Mouse (Mus musculus) MN1 (cell line): ENCODE measurements around the gene Srxn1.

Experiments
- DNase-seq: peaks from one replicate; pipeline ENCODE4 v3.0.0-alpha.2; 2016; ENCODE audit warnings: low spot score

Srxn1 gene

DNA sequence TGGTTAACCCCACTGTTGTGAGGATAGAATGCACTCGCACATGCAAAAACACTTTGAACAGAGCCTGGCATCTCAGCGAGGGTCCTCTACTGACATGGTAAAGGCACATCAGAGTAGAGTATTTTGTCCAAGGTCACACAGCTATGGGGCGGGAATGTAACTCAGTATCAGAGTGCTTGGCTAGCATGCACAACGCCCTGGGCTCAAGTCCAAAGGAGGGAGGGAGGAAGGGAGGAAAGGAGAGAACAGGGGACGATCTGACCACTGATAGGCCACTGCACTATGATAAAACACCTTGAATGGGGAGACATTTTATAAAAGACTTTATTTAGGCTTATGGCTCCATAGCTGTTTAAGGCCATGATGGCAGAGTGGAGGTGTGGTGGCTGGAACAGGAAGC is 15.7 kb upstream of the Srxn1 start:
- no peak for DNase-seq

DNA sequence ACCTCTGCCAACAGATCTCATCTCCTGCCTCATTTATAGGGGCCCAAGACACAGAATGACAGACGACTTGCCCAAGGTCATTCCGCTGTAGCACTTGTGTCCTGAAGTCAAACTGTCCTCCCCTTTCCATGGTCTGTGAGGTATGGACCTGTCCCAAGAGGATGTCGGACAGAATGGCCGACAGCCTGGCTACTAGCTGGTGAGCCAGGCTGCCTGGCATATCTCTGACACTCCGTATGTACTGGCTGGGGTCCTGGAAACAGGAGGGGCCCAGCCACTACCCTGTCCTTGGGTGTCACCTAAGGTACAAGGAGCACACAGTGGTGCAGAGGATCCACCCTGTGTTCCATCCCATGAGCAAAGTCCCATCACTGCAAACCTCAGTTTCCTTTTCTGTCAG is 14.8 kb upstream of the Srxn1 start:
- DNase-seq: no peak

DNA sequence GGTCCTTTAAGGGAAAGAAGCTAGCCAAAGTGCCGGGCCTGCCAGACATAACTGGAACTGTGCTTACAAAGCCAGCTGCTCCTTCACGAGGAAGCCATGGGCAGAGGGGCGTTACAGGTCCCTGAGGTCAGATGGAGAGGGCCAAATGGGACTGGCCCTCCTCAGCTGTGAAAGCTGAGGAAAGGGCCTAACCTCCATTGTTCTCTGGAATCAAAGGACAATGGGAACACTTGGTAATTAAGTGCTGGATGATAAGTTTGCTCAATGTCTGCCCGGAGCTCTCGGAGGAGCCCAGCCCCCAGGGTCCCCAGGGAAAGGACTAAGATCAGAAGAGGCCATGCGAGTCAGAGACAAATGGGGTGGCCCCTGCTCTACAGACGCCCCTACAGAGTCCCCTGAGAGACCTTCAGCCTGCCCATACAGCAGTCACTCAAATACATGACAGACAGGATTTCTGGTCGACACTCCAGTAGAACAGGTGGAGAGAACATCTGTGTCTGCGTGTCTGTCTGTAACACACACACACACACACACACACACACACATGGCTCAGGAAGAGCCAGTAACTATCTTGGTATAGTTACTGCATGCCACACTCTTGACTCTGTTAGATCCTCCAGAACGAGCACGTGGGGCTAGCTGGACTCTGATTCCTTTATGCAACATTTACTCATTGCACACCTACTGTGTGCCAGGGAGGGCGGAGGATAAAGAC is 13.8 kb upstream of the Srxn1 start:
- no peak for DNase-seq

DNA sequence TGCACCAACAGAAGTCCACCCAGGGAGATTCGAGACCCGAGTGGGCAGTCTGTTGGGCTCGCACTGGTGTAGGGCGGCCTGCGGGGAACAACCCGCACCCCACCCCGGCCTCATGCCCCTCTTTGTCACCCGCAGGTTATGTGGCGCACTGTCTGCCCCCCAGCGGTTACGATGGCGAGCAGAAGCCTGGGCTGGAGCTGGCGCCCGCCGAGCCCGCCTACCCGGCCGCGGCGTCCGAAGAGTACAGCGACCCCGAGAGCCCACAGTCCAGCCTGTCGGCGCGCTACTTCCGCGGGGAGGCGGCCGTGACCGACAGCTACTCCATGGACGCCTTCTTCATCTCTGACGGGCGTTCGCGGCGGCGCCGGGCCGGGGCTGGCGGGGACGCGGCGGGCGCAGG is 12.4 kb upstream of the Srxn1 start:
- no peak for DNase-seq

DNA sequence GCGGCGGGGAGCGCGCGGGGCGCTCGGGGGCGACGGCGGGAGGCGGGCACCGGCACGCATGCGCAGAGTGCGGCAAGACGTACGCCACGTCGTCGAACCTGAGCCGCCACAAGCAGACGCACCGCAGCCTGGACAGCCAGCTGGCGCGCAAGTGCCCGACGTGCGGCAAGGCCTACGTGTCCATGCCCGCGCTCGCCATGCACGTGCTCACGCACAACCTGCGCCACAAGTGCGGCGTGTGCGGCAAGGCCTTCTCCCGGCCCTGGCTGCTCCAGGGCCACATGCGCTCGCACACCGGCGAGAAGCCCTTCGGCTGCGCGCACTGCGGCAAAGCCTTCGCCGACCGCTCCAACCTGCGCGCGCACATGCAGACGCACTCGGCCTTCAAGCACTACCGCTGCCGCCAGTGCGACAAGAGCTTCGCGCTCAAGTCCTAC is 11.9 kb upstream of the Srxn1 start:
- no peak for DNase-seq

DNA sequence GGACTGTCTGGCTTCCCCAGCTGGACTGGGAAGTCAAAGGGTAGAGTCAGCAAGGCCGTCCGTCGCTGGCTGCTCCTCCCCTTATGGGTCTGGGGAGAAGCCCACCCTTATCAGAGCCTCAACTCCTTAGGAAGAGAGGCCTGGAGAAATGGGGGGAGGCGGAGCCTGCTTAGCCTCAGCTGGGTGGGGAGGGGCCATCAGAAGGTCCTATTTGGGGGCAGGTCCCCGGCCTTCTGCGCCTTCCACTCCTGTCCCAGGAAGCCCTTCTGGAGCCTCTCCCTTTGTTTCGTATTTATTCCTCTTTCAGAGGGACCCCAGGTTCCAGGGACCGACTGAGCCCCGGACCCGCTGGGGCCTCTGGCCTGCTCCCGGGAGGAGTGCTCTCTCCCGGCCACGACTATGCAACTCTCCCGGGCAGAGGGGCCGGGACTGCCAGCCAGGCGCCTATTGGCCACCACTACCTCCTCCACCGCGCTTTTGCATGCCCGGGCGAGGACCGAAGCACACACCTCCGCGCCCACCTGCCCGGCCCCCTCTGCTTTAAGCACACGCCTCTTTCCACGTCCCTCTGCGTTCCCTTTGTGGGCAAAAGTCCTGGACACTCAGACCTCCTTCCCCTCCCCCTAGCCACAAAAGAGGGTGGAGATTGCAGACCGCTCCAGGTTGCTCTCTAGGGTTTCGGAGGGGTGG is 10.3 kb upstream of the Srxn1 start:
- DNase-seq: no peak

DNA sequence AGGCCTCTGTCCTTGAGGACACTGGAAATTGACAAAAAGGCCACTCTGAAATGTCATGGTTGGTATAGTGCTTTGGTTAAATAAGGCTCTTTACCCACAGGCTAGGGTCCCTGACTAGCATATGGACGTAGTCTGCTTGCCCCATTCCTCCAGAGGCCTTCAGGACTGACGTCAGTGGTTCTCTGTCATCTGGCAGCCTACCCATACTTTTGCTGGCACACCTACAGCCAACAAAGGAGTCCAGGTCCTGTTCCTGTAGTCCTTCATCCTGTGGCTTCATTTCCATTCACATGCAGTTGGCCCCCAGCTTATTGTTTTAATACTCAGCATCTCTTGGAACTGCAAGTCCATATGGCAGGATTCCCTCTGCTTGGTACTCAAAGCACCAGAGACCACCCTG is 8.4 kb upstream of the Srxn1 start:
- DNase-seq: no peak

DNA sequence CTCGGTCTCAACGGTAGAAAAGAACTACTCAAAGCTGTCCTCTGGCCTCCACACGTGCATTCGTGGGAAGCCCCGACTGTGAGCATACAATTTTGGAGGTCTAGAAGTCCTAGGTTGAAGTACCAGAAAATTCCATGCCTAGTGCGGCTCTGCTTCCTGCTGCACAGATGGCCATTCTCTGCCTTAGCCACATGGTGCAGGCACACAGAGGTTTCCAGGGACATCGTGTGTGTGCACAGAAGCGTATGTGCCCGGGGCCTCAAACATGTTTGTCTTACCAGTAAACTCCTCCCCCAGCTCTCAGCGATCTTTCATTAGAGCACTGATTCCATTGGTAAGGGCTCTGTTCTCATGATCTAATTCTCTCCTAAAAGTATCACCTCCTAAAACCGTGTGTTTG is 7.4 kb upstream of the Srxn1 start:
- no peak for DNase-seq

DNA sequence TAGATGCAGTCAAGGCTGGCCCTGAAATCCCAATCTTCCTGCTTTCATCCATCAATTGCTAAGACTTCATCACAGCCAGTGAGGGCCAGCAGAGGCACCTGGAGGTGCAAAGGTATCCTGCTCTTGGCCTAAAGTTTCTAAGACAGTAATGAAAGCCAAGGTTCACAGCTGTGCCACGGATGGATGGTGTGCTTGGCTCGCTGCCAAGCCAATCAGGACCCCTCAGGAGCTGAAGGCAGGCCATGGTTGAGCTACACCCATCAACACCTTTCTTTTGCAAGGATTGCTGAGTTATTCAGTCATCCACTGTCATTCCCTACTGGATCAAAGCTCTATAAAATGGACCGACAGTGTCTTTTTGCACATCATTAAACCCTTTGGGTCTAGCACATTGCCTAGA is 5.8 kb upstream of the Srxn1 start:
- DNase-seq: no peak

DNA sequence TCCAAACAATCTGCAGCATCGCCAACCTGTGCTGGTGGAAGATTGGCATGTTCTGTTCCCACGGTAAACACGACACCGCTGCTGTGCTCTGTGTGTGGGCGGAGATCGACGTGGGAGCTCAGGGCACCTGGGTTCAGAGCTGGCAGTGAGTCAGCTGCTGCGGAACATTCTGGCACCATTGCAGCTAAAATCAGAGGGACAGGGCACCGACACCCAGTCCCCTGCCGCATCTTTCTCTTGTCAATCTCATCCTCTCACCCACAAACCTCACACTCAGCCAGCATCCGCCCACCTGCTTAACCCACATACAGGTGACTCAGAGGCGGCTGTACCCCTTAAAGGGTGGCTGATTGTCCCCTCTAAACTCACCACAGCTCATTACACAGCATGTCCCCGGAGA is 3.6 kb upstream of the Srxn1 start:
- DNase-seq: peak; percentile 25

DNA sequence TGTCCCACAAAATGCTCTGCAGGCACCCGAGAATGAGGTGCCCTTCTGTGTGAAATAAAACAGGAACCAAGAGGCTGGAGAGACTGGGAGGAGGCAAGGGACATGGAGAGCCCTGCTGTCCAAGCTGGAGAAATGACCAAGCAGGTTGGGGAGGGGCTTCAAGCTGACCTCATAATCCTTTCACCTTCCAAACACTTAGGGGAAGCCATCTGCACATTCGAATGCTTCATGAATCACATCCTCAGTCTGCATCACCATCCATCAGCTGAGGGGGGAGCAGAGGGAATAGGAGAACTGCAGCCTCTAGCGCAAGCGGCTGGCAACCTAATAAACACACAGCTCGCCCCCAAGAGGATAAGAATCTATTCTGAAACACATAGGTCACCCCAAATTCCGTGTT is 2.9 kb upstream of the Srxn1 start:
- DNase-seq: peak; percentile 47

DNA sequence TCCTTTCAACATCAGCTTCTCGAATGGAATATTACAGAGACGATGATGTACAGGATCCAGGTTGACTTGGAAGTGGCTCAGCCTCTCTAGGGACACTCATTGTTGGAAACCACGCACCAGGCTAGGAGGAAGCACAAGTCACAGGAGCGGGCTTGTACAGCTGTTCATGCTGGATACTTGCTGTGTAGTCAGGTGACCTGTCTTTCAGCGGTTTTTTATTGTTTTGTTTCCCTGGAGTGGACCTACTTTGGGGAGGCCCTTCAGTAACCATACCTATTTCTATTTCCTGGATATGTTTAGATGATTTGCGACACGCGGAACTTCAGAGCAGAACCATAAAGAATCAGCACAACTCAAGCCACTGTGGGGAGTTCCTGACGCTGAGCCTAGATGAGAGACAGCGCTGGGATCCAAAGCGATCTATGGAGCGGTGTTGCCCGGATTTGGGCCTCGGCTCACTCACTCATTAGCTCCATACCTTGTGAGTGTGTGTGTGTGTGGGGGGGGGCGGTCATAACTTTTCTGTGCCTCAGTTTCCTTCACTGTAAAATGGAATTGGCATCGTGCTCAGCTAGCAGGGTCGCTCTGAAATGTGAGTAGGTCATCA is 502 bp upstream of the Srxn1 start:
- peak; percentile 28 for DNase-seq

DNA sequence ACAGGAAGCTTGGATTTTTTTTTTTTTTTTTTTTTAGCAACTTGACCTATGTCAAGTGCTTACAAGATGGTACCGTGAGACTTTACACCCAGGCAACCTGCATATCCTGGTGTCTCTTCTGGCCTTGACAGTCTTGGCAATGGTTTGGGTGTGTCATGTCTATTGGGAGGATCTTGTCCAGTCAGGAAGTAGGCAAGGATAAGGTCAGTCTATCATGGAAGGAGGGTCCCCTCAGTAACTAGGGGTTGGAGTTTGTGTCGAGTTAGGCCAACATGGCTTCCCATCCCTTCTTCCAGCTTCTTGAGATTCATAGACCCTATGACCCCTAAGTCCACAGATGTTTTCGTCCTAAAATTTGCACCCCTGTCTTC is 894 bp downstream of the Srxn1 start:
- no peak for DNase-seq

DNA sequence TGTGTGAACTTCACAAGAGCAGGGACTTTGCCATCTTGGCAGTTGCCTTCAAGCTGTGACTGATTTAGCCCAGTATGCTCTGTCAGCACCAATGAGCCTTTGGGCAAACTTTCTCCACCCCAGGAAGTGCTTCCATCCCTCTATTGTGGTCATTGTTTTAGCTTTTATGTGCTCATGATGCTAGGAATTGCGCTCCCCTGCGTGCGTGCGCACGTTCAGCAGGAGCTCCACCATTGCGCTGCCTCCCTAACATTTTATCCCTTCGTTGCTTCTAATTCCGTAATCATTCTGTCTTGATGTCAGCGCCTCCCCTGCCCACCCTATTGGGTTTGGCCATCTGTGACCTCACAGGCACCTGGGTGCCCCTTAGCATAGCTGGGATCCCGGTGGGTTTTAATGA is 1.3 kb downstream of the Srxn1 start:
- no peak for DNase-seq

DNA sequence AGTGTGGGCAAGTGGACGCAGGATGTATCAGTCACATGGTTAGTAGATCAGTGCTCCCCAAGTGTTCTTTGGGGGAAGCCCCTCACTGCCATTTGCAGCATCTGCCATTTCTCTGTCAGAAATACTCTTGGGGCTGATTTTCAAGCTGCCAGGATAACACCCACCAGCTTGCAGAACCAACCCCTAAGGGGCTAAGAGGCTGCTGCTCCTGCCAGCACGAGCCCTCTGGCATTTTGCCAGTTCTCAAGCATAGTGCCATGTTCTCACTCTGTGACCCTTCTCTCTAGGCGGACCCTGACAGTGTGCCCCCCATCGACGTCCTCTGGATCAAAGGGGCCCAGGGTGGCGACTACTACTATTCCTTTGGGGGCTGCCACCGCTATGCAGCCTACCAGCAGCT is 3.4 kb downstream of the Srxn1 start:
- DNase-seq: peak; percentile 19

DNA sequence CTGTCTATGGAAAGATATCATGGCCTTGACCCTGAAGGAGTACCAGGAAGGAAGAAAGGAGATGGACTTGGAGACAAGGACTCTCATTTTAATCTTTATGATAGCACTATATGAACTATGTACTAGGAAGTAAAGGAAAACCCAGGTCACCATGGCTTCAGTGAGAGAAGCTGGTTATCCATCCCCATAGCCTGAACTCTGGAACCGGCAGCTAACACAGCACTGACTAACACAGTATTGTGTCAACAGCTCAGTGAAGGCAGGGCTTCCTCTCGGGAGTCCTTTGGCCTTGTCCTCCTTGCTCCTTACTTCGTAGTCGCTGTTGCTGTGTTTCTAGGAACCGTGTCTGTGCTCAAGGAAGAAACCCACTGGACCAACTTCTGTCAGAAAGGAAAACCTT is 4.1 kb downstream of the Srxn1 start:
- no peak for DNase-seq

DNA sequence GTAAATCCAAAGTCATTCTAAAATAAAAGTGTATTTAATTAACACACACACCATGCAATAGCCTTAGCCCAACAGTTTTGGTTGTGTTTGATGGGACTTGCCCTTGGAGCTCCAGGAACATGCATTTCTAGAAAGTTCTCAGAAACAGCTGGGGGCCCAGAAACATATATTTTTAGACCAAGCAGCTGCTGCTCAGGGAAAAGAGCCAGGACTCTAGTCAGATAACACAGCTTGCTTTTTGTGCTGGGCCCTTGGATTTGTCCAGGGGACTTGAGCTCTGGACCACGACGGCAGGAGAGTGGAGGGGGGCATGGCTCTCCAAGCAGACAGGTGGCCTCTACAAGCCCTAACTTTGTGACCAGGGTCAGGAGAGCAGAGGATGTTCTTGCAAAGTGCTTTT is 6.0 kb downstream of the Srxn1 start:
- no peak for DNase-seq

DNA sequence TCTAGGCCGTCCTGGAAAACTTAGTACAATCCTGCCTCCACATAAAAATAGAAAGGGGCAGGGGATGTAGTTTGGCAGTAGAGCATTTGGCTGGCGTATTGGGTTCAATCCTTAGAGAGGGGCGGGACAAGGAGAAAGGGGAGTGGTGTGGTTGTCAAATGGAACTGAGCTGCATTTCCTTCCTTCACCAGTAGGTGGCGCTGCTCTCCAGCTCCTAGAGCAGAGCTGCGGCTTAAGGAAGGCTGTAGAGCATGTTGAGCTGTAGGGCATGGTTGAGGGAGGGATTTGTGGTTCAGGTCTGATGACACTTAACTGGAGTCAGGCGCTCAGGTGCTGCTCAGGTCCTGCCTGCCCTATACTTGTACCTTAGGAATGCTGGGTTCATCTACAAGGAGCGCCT is 6.6 kb downstream of the Srxn1 start:
- peak; percentile 88 for DNase-seq

DNA sequence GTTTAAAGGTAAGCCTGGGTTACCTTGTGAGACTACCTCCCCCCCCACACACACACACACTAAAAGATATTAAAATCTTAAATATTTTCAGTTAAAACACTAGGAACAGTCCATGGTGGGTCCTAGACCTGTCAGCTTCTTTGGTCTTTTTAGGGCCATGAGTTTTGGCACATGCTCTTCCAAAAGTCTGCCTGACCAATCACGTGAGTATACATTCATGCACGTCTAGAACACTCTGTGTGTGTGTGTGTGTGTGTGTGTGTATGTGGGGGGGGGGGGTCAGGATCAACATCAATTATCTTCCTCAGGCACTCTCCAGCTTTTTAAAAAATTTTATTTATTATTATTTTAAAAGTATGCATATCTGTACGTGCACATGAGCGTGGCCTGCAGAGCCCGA is 7.2 kb downstream of the Srxn1 start:
- DNase-seq: no peak

DNA sequence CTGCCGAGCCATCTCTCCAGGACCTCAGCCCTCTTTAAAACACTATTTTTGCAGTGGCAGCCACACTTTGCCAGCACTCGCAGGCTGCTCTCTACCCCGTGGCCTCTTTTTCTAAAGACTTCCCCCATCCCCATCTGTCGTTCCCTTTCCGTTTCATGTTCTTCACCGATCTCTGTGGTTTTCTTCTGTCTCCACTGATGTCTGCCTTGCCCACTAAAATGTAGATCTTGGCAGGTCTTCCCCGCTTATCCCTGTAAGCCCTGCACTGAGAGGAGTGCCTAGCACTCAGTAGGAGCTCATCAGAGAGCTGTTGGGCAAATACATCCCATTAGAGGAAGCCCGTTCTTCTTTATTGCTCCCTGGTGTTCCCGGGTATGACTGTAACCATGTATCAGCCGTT is 7.7 kb downstream of the Srxn1 start:
- DNase-seq: no peak

DNA sequence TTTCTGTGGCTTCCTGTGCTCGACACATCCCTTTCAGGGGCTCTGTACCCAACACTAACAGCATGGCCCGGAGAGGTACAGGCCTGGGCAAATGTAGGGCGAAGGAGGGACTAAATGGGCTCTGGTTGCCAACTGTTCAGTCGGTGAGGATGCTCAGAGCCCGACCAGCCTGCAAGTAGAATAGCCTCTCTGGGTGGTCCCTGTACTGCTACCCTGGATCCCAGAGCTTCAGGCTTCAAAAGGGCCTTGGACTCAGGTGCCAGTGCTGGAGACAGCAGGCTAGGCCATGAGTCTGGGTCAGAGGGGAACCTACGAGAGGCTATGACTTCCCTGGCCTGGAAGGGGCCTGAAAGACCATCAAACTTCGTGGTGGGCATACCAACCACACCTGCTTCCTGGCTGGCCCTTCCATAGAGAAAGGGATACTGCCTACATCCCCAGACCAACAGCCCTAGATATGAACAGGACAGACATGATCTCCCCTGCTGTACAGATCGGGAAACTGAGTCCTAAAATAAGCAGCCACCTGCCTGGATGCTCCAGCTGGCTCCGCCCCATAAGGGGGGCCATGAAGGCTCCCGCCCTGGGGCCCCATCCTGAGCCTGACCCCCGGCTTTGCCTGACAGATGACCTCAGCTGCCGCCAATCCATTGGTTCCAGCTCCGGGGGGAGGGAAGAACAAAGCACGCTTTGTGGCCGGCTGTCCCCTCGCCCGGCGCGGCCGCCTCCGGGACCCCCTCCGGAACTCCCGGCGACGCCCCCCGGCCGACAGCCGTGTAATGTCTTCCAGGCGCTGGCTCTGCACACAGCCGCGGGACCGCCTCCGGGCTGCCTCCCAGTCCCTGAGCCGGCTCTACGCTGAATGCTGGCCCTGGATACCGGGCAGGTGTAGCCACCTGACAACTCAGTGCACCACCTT is 9.0 kb downstream of the Srxn1 start:
- no peak for DNase-seq

DNA sequence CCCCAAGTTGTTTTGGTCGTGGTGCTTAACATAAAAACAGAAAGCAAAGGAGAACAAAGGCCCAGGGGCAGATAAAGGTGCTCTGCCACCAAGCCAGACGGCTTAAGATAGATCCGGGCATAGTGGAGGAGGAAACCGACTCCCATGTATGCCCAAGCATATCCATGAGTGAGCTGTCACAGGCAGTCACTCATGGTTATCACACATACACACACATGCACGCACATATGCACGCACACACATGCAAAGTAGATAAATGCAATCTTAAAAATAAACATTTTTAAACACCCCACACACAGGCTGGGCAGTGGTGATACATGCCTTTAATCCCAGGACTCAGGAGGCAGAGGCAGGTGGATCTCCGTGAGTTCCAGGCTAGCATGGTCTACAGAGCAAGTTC is 12.4 kb downstream of the Srxn1 start:
- DNase-seq: no peak
